Mouse (Mus musculus): ENCODE measurements around the gene Cks2.

DNA sequence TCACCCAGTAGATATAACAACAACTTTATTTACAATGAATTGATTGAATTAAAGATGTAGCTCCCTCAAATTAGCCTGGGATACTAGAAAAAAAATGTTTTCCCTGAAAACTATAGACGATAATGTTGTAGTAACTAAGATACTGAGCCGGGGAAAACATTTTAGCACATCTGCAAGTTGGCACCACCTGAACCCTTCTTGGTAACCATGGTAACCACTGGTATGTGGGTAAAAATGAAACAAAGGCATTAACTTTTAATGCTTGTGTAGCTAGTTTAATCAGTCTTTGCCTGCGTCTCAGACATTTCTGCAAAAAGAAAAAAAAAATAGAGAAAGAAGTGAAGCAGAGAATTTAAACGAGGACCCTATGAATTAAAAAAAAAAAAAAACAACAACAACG is 33.5 kb upstream of the Cks2 start:
- no peak for TF ChIP-seq CTCF (conservative IDR thresholded peaks at IDR 0.05; ENCODE audit: insufficient read depth, insufficient read length, low read depth, low read length)
- TF ChIP-seq POLR2A (IDR thresholded peaks at IDR 0.05; ENCODE audit: low read depth, low read length), result no peak

Measured in kidney, adult 2 months (tissue).